Mouse (Mus musculus) heart, adult 8-10 months (tissue): ENCODE measurements around the gene Fbn1. TPM values are rescaled to one million over a fixed set of nuclear protein-coding genes. Genes with fewer than 3 reads are reported as not detected.
"Not testable (repeated sequence)": the region's sequence is repeated elsewhere in the genome, so short reads cannot be mapped to it uniquely, and the experiment has no call there.

Source experiments
- DNase-seq: peaks from one replicate; pipeline ENCODE4 v3.0.0; 2022; ENCODE audit warnings: low spot score
- total RNA-seq, 4 experiments: library from RNA; stranded (reverse); gene quantifications; 2 replicates each; pipeline ENCODE4 v1.2.4; 2022

The Fbn1 gene
- total RNA-seq, 4 experiments from 2014 or later = 17.4 to 32.9 (median 23.8) TPM

DNA sequence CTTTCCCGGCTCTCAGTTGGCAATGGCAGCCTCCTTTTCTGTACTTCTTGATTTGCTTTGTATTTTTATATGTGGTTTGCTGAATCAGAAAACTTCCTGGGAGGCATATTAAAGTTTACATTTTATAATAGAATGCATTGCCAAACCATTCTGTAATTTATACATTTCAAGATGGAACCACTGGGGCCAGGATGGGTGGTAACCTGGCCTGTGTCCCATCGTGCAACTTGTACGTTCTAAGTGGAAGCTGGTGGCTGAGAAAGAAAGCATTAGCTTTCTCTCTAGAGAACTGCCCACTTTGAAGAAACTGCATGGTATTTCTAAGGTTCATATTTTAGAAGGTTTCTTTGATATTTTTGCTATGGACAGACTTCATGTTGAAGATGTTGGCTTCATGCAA lies 212.3 kb downstream of the Fbn1 start:
- no peak for DNase-seq

DNA sequence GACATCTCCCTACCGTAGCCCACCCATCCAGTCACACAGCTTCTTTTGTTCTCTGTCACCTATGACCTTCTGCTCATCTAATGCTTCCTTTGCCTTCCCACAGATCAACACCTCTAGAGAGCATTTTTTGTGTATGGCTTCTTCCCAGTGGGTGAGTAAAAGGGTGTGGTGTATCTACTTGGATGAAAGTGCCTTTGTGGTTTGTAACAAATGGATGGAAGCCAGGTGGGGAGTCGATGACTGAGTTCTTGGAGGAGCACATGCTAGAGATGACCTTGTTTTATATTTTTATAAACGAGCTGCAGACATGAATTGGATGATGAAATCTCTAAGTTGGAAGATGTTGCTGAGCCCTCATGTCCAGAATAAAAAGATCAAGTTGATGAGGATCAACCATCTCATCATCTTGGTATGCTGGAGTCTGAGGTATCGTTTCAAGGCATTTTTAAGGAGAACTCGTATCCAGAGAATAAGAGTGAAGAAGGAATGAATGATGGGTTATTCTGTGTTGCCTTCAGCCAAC lies 213.8 kb downstream of the Fbn1 start:
- no peak for DNase-seq

DNA sequence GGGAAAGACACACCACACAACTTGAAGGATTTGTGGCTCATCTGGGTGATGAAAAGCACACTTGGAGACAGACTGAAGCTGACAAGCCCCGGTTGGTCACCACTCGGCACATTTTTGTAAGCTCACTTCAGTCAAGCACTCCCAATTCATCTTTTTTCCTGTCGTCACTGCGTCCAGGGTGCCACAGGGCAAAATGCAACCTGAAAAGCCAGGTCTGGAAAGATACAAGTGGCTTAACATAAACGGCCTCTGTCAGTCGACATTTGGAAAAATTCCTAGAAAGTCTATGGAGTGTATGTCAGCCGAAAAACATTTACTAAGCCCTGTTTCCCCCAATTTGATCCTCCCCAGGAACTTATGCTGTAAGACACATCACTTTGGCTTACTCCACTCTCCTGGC lies 215.2 kb downstream of the Fbn1 start:
- no peak for DNase-seq

DNA sequence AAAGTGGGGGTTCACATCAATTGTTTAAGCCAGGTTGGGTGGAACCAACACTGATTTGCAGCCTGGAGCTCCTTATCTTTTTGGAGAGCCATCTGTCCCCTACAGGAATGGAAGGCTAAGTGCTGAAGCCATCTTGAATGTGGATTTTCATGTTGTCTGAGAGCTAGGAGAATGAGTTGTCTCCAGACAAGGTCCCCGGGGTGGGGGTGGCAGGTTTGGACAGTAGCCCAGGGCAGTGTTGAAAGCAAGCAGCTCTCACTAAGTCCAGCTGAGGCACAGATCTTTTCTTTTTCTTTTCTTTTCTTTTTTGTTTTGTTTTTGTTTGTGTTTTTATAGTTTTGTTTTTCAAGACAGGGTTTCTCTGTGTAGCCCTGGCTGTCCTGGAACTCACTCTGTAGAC lies 216.7 kb downstream of the Fbn1 start:
- DNase-seq = no peak

DNA sequence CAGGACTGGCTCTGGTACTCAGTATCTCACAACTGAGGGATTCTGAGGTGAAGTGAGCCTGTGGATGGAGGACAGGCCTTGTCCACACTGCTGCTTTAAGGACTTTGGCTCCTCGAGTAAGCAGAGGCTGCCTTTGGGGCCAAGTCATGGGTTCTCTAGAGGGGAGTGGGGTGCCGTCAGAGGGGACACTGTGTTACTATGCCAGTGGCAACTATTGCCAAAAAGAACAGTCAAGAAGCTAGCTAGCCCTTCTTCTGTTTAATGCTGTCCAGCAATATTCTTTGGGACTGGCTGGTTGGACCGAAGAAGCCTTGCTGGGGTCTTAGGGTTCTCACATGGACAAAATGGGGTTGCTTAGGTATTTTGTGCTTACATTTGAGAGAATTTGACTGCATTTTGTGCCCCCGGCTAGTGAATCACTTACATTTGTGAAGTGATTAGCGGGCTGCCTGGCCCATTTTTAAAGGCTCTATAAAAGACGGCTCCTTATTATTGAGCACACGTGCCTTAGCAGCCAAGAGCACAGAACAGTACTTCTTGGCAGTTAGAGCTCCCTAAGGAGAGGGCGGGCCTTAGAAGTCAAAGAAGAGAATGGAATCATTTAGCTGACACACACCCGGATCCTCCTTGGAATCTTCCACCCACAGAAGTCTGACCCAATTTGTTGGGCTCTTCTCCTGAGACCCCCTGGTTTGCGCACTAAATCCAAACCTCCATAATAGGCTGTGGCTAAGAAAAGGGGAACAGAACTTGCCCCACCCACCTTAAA lies 217.4 kb downstream of the Fbn1 start:
- DNase-seq = peak; percentile 71

DNA sequence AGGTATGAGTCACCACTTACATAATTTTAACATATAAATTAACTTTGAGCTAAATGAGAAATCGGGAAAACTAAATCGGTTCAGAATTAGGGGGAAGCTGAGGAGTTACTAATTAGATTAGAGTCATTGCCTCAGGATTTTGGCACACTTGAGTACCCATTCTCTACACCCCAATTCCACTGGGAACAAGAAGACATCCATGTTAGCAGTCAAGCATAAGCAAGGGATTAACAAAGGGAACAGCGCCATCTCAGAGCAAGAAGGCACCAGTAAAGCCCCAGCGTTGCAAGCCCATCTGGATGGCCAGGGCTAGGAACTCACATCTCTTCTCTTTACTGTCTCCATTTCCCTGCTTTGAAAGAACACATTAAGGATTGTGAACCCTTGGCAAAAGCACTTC lies 222.0 kb downstream of the Fbn1 start:
- DNase-seq = no peak

DNA sequence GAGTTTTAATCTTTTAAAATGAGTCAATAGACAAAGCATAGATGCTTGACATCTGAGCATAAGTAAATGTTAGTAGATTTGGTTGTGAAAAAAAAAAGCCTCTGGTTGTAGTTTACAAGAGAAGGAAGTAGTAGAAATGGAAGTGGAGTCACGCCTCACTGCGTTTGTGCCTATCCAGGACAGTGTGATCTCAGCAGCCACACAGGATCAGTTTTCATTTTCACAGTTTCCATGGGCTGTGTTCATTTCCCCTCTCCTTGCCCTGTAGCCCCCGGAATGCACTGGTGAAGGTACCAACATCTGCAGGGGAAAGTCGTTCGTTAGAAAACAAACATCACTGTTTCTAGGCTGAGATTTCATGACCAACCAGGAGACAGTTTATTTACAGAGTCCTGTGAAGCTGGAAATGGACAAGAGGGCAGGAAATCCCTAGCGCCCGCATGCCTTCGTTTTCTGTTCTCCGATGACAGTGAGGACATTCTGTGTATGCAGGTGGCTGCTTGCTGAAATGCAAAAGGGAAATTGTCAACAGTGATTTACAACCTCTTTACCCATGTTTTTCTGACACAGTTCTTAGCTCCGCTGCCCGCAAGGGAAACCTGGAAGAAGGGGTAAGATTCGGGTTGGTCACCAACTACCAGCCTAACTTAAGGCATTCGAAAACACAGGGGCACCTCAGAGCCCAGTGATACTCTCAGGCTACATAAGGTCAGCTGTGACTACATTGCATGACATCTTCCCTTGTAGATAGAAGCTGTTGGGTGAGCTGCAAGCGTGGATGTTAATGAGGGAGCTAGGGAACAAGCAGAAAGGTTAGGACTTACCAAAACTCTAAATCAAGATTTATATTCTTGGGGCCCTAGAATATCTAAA lies 225.2 kb downstream of the Fbn1 start:
- no peak for DNase-seq

DNA sequence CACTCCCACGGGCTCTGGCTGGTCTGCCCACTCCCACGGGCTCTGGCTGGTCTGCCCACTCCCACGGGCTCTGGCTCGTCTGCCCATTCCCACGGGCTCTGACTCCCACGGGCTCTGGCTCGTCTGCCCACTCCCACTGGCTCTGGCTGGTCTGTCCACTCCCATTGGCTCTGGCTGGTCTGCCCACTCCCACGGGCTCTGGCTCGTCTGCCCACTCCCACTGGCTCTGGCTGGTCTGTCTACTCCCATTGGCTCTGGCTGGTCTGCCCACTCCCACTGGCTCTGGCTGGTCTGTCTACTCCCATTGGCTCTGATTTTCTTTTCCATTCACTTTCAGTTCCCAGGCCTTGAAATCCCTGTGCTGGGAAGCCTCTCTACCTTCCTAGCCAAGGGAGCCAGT lies 227.8 kb downstream of the Fbn1 start:
- DNase-seq = not testable (repeated sequence)

DNA sequence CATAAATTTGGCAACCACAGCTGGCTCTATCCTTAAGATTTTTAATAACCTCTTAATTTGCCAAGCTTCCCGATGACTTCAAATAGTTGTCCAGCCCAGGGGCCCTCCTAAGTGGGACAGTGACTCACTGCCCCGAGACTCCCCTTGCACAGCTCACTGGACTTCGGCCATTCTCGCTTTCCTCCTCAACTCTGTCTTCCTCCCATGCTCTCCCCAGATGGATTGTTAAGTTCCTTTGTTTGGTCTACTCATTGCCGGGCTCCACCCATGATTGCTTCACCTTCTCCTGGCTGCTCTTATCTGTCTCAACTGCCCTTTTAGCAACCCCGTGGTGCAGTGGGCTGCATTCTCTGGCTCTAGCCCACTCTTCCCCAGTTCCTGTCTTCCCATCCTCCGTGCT lies 229.3 kb downstream of the Fbn1 start:
- DNase-seq = peak; percentile 26

DNA sequence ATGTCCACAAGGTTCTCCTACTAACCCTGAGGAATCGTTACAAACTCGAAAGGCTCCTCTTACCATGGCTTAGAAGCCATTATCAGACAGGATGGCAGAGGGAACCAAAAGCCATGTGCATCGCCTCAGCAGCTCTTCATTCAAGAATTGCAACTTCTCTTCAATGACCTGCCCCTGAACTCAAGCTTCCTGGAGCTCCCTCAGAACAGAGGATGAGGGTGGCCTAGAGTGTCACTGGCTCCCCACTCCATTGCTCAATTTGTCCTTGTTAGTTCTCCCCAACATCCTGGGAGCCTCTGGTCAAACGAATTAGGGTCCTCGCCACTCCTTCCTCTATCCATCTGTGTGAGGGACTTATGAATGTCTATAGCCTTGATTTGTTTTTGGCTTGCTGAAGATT lies 231.1 kb downstream of the Fbn1 start:
- DNase-seq = no peak

DNA sequence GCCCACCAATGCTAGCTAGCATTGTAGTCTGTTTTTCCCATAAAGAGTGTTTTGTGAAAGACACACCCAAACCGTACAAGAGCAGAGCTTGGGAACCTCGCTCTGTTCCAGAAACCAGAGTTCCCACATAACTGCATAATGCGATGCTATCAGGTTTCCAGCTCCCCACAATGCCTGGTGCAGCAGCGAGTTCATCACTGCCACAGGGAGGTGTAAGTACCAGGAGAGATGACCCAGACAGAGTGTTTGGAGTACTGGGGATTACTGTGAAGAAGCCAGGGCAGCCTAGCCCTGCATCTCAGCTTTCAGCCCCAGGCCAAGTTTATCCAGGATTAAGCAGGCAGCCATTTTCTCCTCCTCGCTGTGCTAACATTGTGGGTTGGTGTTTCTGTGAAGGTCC lies 232.2 kb downstream of the Fbn1 start:
- DNase-seq = no peak

DNA sequence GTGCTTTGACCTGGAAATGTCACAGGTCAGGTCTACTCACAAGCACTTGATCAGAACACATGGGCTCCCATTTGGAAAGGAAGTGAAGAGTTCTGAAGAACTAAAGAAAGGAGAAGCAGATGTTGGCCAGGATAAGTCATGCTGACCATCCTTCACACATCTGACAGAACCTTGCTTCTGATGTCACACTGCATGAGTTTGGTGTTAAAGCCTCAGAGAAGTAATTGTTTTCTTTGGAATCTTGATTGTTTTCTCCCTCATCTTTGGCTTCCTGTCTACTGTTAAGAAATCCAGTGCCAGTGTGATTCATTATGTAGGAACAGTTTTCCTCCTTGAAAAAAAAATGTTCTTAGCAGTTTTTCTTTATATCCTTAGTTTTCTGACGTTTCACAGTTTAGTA lies 238.9 kb downstream of the Fbn1 start:
- no peak for DNase-seq

DNA sequence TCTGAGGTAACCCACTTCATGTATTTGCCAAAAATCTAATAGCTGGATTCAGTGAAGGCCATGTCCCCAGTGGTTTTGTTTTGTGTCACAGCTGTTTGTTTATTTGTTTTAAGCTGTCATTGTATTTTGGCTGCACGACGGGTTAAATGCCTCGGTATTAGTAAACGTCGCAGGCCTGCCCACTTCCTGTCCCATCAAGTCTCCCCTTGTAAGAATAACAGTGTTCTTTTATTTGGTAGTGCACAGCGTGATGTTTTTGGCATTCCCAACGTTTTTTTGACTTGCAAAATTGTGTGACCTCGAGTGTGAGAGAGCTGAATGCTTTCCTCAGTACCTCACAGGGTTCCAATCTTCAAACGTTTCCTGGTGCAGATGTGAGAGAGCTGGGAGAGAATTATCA lies 244.0 kb downstream of the Fbn1 start:
- peak; percentile 25 for DNase-seq

DNA sequence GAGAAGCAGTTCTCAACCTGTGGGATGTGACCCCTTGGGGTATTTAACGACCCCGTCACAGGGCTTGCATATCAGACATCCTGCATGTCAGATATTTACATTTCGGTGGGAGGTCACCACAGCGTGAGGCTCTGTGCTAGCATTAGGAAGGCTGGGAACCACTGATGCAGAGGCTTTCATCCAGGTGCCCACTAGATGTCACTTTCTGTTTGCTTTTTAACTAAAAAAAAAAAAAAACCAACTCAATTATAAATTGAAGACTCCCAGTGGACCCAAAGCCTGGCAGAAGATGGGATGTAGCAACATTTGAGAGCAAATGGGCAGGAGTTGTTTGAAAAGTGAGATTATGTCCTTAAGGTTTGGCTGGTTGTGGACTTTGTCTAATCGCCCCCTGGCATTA lies 244.7 kb downstream of the Fbn1 start:
- peak; percentile 31 for DNase-seq

DNA sequence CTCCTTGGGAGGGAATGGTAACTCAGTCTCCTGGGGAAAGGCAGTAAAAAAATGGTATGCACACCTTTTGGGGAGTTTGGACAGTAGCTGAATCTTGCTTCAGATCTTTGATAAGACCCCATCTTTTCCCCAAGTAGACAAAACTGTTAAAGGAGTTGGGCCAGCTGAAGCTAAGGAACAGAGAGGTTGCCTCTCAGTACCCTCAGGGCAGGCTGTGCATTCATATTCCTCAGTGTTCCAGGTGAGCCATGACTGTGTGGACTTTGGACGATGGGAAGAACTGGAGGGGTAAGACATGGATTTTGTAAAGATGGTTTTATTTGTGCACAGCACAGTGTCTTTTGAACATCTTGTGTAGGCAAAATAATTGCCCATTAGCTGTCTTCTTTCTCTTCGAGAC lies 247.5 kb downstream of the Fbn1 start:
- no peak for DNase-seq

DNA sequence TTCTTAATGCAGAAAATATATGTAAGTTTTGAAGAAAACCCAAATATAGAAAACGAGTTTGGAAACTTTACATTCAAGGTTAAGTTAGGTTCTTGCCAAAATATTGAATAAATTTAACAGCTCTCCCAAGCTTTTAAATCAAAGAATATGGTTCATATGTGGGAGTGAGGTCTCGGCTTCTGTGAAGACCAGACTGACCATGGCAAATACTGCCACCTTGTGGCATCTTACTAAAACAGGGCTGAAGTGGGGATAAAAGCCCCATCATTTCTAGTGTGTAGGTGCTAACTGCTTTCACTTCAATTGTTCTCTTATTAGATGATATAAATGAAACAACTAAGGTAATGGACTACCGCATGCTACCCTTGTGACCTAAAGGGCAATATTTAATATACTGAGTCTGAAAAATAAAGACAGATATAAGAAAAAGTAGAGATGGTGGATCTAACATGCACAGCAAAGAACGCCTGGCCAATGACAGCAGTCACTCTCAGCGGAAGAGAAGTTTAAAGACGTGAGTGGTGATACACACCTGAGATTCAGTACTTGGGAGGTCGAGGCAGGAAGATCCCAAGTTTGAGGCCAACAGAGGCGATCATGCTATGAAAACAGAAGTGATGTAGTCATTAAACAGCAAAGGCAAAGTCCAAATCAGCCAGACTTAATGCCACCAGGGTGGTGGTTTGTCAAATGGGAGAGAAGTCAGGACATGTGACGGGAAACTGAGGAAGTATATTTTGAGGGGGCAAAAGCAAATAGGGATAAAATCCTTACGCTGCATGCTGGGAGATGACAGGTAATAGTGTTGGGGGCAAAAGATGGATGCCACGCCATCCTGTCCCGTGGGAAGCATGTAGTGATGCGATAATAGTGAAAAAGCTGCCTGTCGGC lies 248.3 kb downstream of the Fbn1 start:
- no peak for DNase-seq

DNA sequence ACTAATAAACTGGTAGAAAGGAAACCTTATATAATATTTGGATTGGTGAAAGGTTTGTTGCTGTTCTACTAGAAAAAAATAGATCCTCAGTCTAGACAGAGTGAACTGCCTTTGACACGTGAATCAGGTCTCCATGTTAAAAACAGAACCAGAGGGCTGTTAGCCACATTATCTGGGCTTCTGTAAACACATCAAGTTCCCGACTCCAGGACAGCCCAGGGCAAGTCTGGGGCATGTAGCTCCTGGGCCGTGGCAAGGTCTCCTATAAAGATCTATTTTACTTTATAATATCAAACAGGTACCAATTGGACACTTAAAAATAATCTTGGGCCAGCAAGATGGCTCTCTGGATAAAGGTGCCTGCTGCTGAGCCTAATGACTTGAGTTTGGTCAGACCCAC lies 251.9 kb downstream of the Fbn1 start:
- no peak for DNase-seq

DNA sequence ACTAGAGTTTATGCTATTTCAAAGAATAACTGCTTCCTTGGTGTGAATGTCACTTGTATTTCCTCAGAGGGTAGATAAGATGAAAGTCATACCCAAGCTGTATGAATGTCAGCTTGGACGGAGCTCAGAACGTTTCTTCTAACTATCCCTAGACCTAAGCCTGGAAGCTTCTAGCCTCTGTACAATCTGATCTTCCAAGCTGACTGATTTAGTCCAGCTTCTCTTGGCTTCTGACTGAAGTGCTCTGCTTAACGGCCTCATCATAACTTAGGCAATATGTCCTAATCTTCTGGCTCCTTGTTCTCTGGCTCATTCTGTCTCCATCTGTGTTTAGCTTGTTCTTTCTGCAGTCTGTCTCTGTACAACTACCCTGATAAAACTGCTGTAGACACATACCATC lies 253.2 kb downstream of the Fbn1 start:
- no peak for DNase-seq

DNA sequence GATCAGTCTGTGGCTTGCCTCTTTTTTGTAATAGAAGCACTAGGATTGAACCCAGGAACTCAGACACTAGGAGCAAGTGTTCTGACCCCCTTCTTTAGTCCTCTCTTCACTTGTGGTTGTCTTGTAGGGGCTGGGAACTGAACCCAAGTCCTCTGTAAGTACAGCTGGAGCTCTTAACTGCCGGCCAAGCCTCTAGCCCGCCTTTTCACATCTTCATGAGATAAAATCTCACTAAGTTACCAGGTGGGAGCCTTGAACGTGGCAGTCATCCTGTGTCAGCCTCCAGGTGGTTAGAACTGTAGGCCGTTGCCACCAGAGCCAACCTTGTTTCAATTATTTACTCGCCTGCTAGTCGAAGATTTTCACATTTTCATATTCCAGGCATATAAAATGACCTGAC lies 254.1 kb downstream of the Fbn1 start:
- no peak for DNase-seq

DNA sequence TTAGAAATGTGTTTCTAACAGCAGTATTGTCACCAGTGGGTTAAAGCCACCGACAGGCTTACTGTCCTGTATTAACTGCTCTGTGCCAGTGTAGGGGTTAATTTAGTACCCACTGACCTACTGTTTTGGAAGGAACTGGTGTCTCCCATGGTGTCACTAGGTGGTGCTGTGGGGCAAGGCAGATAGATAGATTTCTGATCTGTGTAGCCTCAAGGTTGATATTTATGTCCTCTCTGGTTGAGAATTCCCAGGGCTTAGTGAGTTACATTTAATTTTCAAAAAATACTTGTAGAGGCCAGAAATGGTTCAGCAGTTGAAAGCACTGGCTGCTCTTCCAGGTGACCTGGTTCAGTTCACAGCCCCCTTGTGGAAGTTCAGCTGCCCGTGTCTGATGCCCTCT lies 255.5 kb downstream of the Fbn1 start:
- DNase-seq = no peak

DNA sequence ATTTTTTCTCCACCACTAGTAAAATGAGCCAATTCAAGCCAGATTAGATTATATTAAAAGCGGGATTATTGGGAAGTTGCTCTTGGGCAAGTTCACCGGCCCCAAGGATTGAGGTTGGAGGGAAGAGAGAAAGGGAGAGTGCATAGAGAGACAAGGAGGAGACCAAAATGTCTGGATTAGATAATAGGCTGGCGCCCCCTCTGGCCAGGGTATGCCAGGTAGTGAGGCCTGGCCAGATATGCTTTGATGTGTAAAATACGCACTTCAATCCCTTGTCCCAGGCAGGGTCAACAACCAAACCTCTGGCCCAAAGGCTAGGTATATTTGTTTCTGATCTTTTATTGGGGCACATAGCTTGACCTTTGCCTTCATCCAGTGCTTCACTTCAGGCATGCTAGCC lies 256.0 kb downstream of the Fbn1 start:
- no peak for DNase-seq
